Mouse (Mus musculus) left cerebral cortex, postnatal 36 days (tissue): ENCODE results near the gene Fkbp8. TPM values are rescaled to one million over a fixed set of nuclear protein-coding genes. Genes with fewer than 3 reads are reported as not detected.

Experiments used
- DNase-seq, 2 experiments: peaks; one replicate each; pipeline ENCODE4 v3.0.0; 2021 to 2022; ENCODE audit warnings: low spot score in 2 of 2, mixed read lengths in 1 of 2
- intact Hi-C: fragments of 180-260 bp; cut with DNase I; formaldehyde crosslinking; loops from one replicate; pipeline ENCODE4 v1.15.1; 2025
- total RNA-seq, 2 experiments: library from RNA; stranded (reverse); gene quantifications; 2 replicates each; pipeline ENCODE4 v1.2.3; 2021

Gene Fkbp8
- total RNA-seq, 2 experiments from 2014 or later, result 403 to 432 TPM

- no peak for DNase-seq
- intact Hi-C loops, result no loop called here
These were observed 8.5 kb upstream of the Fkbp8 start for GRCm38 (mm10) chr8:70519043-70519442.

GRCm38 (mm10) chr8:70519606-70520005 lies 7.9 kb upstream of the Fkbp8 start:
- intact Hi-C loops, result no loop called here

GRCm38 (mm10) chr8:70522592-70523403 lies 4.7 kb upstream of the Fkbp8 start:
- peak; percentile 95 to 97 for DNase-seq
- intact Hi-C loops, result no loop called here

More at GRCm38 (mm10) chr8:70519606-70520005, 7.9 kb upstream of the Fkbp8 start:
- no peak for DNase-seq

GRCm38 (mm10) chr8:70527111-70527511 lies 413 bp upstream of the Fkbp8 start:
- intact Hi-C loops, result no loop called here
- DNase-seq, result no peak

- no peak for DNase-seq
- intact Hi-C loops, result no loop called here
These were observed 766 bp downstream of the Fkbp8 start for GRCm38 (mm10) chr8:70528182-70528797.

- intact Hi-C loops, result no loop called here
- no peak for DNase-seq
These were observed 1.8 kb downstream of the Fkbp8 start for GRCm38 (mm10) chr8:70529299-70529698.

- intact Hi-C loops, result no loop called here
- no peak for DNase-seq
These were observed 2.2 kb downstream of the Fkbp8 start for GRCm38 (mm10) chr8:70529741-70530161.

- intact Hi-C loops, result no loop called here
- no peak for DNase-seq
These were observed 2.8 kb downstream of the Fkbp8 start for GRCm38 (mm10) chr8:70530314-70530713.

- intact Hi-C loops, result no loop called here
- no peak for DNase-seq
These were observed 6.8 kb downstream of the Fkbp8 start for GRCm38 (mm10) chr8:70534281-70534680.

GRCm38 (mm10) chr8:70535221-70535620 lies 7.7 kb downstream of the Fkbp8 start:
- no peak for DNase-seq
- intact Hi-C loops, result no loop called here

- DNase-seq, result no peak
- intact Hi-C loops, result no loop called here
These were observed 8.2 kb downstream of the Fkbp8 start for GRCm38 (mm10) chr8:70535701-70536100.

- intact Hi-C loops, result no loop called here
- no peak for DNase-seq
These were observed 10.6 kb downstream of the Fkbp8 start for GRCm38 (mm10) chr8:70538024-70538579.

- DNase-seq, result peak; percentile 97 to 98
- intact Hi-C loops, result no loop called here
These were observed 11.1 kb downstream of the Fkbp8 start for GRCm38 (mm10) chr8:70538633-70539076.

- intact Hi-C loops, result no loop called here
- DNase-seq, result peak; percentile 99
These were observed 11.7 kb downstream of the Fkbp8 start, which contains the start of gene Ell for GRCm38 (mm10) chr8:70539077-70539813. Gene Ell (plus strand): TSS chr8:70539457.

- intact Hi-C loops, result no loop called here
- no peak for DNase-seq
These were observed 12.5 kb downstream of the Fkbp8 start for GRCm38 (mm10) chr8:70540013-70540506.

- intact Hi-C loops, result no loop called here
- no peak for DNase-seq
These were observed 13.1 kb downstream of the Fkbp8 start for GRCm38 (mm10) chr8:70540507-70541071.

GRCm38 (mm10) chr8:70541081-70541480 lies 13.6 kb downstream of the Fkbp8 start:
- no peak for DNase-seq
- intact Hi-C loops, result no loop called here

GRCm38 (mm10) chr8:70544200-70544687 lies 16.7 kb downstream of the Fkbp8 start:
- no peak for DNase-seq
- intact Hi-C loops, result no loop called here

GRCm38 (mm10) chr8:70546412-70546811 lies 18.9 kb downstream of the Fkbp8 start:
- no peak for DNase-seq
- intact Hi-C loops, result loop anchor here (5.0 kb wide), 1 partner anchor 36 kb away; no protein-coding TSS in a partner anchor
